Mouse (Mus musculus) limb, embryonic 10.5 days (tissue): ENCODE data around the gene Zc3h10. TPM values are rescaled to one million over a fixed set of nuclear protein-coding genes. Genes with fewer than 3 reads are reported as not detected.

Experiments
- DNase-seq: peaks from one replicate; pipeline ENCODE4 v3.0.0-alpha.2; 2017; ENCODE audit warnings: low spot score
- H3K27ac ChIP-seq: fragments of 300-500 bp; sonication (generic); 2 replicates; pipeline ENCODE4 v1.5.1; 2016; ENCODE audit warnings: mild to moderate bottlenecking
- H3K27me3 ChIP-seq: fragments of 300-500 bp; sonication (generic); 2 replicates; pipeline ENCODE4 v1.6.1; 2016; ENCODE audit warnings: low read depth, mild to moderate bottlenecking; ENCODE audit not compliant: poor library complexity, severe bottlenecking
- H3K36me3 ChIP-seq: fragments of 300-500 bp; sonication (generic); 2 replicates; pipeline ENCODE4 v1.6.1; 2016; ENCODE audit warnings: mild to moderate bottlenecking, moderate library complexity
- H3K4me1 ChIP-seq: fragments of 300-500 bp; sonication (generic); 2 replicates; pipeline ENCODE4 v1.6.1; 2016
- H3K4me3 ChIP-seq: fragments of 300-500 bp; sonication (generic); 2 replicates; pipeline ENCODE4 v1.5.1; 2016; ENCODE audit warnings: mild to moderate bottlenecking, moderate library complexity
- H3K9me3 ChIP-seq: fragments of 300-500 bp; sonication (generic); replicated peaks from 2 replicates; pipeline ENCODE4 v1.6.1; 2016; ENCODE audit warnings: mild to moderate bottlenecking
- WGBS: fragments of 180-500 bp; shearing (Covaris S2); methylation state at CpG from one replicate; pipeline ENCODE4 v1.1.7; 2016; 5-methylcytosine and 5-hydroxymethylcytosine counted together
- polyA plus RNA-seq: library from polyadenylated mRNA; unstranded; fragments of >200 nt; fragmentation: Nextera tagmentation; extraction: Ambion mirVana; gene quantifications from 2 replicates; pipeline ENCODE4 v1.2.1, GENCODE M21; 2016

Gene Zc3h10
- polyA plus RNA-seq, 1 experiment from 2014 or later = 15.4 TPM

- no peak overlapping the region for H3K27ac ChIP-seq
- no peaks in the 10 kb centered on the region for H3K9me3 ChIP-seq
- H3K4me3 ChIP-seq = no peak overlapping the region
- no peak for DNase-seq
- H3K27me3 ChIP-seq = no peaks in the 10 kb centered on the region
- H3K4me1 ChIP-seq = no peaks in the 10 kb centered on the region; the same call in 1 of the 2 replicates
- 84% methylated on average over 2 of the region's 2 CpGs for WGBS
- no peaks in the 10 kb centered on the region for H3K36me3 ChIP-seq
These were observed 12.4 kb downstream of the Zc3h10 start for GRCm38 (mm10) chr10:128535206-128535605.

- Histone ChIP-seq H3K27ac (no peak overlapping the region), H3K27me3 (peaks cover 59% of the 10 kb centered on the region)
- 32% methylated on average over 28 of the region's 28 CpGs for WGBS
These were observed 20.9 kb downstream of the Zc3h10 start for GRCm38 (mm10) chr10:128526366-128527356.

GRCm38 (mm10) chr10:128525671-128526308, 21.8 kb downstream of the Zc3h10 start, which contains the start of gene Esyt1:
Gene Esyt1 (minus strand): TSS chr10:128525871.
- DNase-seq = peak; percentile 89
- Histone ChIP-seq H3K9me3 (no peaks in the 10 kb centered on the region), H3K36me3 (no peaks in the 10 kb centered on the region), H3K4me3 (peak within 1 kb of the TSS; percentile 78), H3K27ac (peak within 1 kb of the TSS; percentile 81), H3K4me1 (peaks cover 27% of the 10 kb centered on the region), H3K27me3 (peaks cover 68% of the 10 kb centered on the region)
- WGBS = under 1% methylated on average over 37 of the region's 37 CpGs

More at GRCm38 (mm10) chr10:128526366-128527356, 20.9 kb downstream of the Zc3h10 start:
- Histone ChIP-seq H3K36me3 (no peaks in the 10 kb centered on the region), H3K9me3 (no peaks in the 10 kb centered on the region), H3K4me3 (peak overlapping the region; percentile 78), H3K4me1 (peaks cover 27% of the 10 kb centered on the region)
- DNase-seq = no peak

- Histone ChIP-seq H3K4me1 (peaks cover 27% of the 10 kb centered on the region), H3K4me3 (peak overlapping the region; percentile 78), H3K27ac (peak overlapping the region; percentile 81), H3K9me3 (no peaks in the 10 kb centered on the region), H3K27me3 (peaks cover 76% of the 10 kb centered on the region), H3K36me3 (no peaks in the 10 kb centered on the region)
- under 1% methylated on average over 58 of the region's 58 CpGs for WGBS
- DNase-seq = peak; percentile 74
These were observed 22.6 kb downstream of the Zc3h10 start for GRCm38 (mm10) chr10:128524732-128525662.

- Histone ChIP-seq H3K27me3 (peaks cover 84% of the 10 kb centered on the region), H3K4me1 (peaks cover 32% of the 10 kb centered on the region), H3K4me3 (peak overlapping the region; percentile 78), H3K9me3 (no peaks in the 10 kb centered on the region), H3K36me3 (0 out of 2 replicates have a peak, but pooled peaks cover under 1% of the 10 kb centered on the region), H3K27ac (0 out of 2 replicates have a peak overlapping the region, but pooled peaks have one; percentile 81)
- 4% methylated on average over 11 of the region's 11 CpGs for WGBS
- DNase-seq = no peak
These were observed 23.4 kb downstream of the Zc3h10 start for GRCm38 (mm10) chr10:128524111-128524731.

- 0 out of 2 replicates have a peak, but pooled peaks cover 6% of the 10 kb centered on the region for H3K36me3 ChIP-seq
These were observed 25.2 kb downstream of the Zc3h10 start for GRCm38 (mm10) chr10:128522351-128522750.

GRCm38 (mm10) chr10:128520591-128520990, 27.0 kb downstream of the Zc3h10 start:
- no peak overlapping the region for H3K4me3 ChIP-seq
- no peak overlapping the region for H3K27ac ChIP-seq
- H3K27me3 ChIP-seq = peaks cover 100% of the 10 kb centered on the region
- peaks cover 9% of the 10 kb centered on the region; the same call in 1 of the 2 replicates for H3K36me3 ChIP-seq
- no peak for DNase-seq
- 88% methylated on average over 16 of the region's 16 CpGs for WGBS
- H3K4me1 ChIP-seq = peaks cover 38% of the 10 kb centered on the region
- no peaks in the 10 kb centered on the region for H3K9me3 ChIP-seq

More at GRCm38 (mm10) chr10:128522351-128522750, 25.2 kb downstream of the Zc3h10 start:
- H3K27ac ChIP-seq = no peak overlapping the region
- DNase-seq = no peak
- no peak overlapping the region for H3K4me3 ChIP-seq
- no peaks in the 10 kb centered on the region for H3K9me3 ChIP-seq
- peaks cover 32% of the 10 kb centered on the region for H3K4me1 ChIP-seq
- WGBS = 78% methylated on average over 6 of the region's 6 CpGs
- H3K27me3 ChIP-seq = peaks cover 94% of the 10 kb centered on the region

- peaks cover 22% of the 10 kb centered on the region for H3K4me1 ChIP-seq
- H3K36me3 ChIP-seq = peaks cover 12% of the 10 kb centered on the region; the same call in 1 of the 2 replicates
- peaks cover 95% of the 10 kb centered on the region for H3K27me3 ChIP-seq
- H3K4me3 ChIP-seq = no peak overlapping the region
- WGBS = 78% methylated on average over 7 of the region's 7 CpGs
- no peak overlapping the region for H3K27ac ChIP-seq
- no peak for DNase-seq
- H3K9me3 ChIP-seq = no peaks in the 10 kb centered on the region
These were observed 28.7 kb downstream of the Zc3h10 start for GRCm38 (mm10) chr10:128518833-128519232.

GRCm38 (mm10) chr10:128516677-128517076, 30.9 kb downstream of the Zc3h10 start:
- H3K27me3 ChIP-seq = peaks cover 83% of the 10 kb centered on the region
- no peak for DNase-seq
- no peak overlapping the region for H3K4me3 ChIP-seq
- no peaks in the 10 kb centered on the region for H3K9me3 ChIP-seq
- WGBS = 16% methylated on average over 6 of the region's 6 CpGs
- peaks cover 12% of the 10 kb centered on the region; the same call in 1 of the 2 replicates for H3K36me3 ChIP-seq
- peaks cover 21% of the 10 kb centered on the region for H3K4me1 ChIP-seq
- H3K27ac ChIP-seq = no peak overlapping the region

GRCm38 (mm10) chr10:128516029-128516428, 31.5 kb downstream of the Zc3h10 start:
- Histone ChIP-seq H3K9me3 (no peaks in the 10 kb centered on the region), H3K27me3 (peaks cover 80% of the 10 kb centered on the region), H3K4me3 (peak overlapping the region; percentile 36), H3K4me1 (peaks cover 21% of the 10 kb centered on the region), H3K27ac (no peak overlapping the region), H3K36me3 (peaks cover 12% of the 10 kb centered on the region; the same call in 1 of the 2 replicates)
- no peak for DNase-seq
- WGBS = 4% methylated on average over 20 of the region's 20 CpGs

GRCm38 (mm10) chr10:128515044-128515443, 32.5 kb downstream of the Zc3h10 start:
- WGBS = 85% methylated on average over 4 of the region's 4 CpGs
- H3K4me1 ChIP-seq = peaks cover 21% of the 10 kb centered on the region
- H3K27ac ChIP-seq = no peak overlapping the region
- no peak overlapping the region for H3K4me3 ChIP-seq
- H3K36me3 ChIP-seq = peaks cover 14% of the 10 kb centered on the region; the same call in 1 of the 2 replicates
- H3K9me3 ChIP-seq = no peaks in the 10 kb centered on the region
- no peak for DNase-seq
- peaks cover 71% of the 10 kb centered on the region for H3K27me3 ChIP-seq
